Mouse (Mus musculus) heart, embryonic 15.5 days (tissue): ENCODE data around the gene Akain1. TPM values are rescaled to one million over a fixed set of nuclear protein-coding genes. Genes with fewer than 3 reads are reported as not detected.

Experiments
- ATAC-seq: fragments of 200-750 bp; cut with Nextera tagmentation; replicated peaks from 2 replicates; pipeline ENCODE4 v1.8.0; 2017; ENCODE audit warnings: low read depth, moderate TSS enrichment; ENCODE audit not compliant: insufficient number of reproducible peaks, insufficient read depth, low FRiP score
- H3K27ac ChIP-seq: fragments of 300-500 bp; sonication (generic); 2 replicates; pipeline ENCODE4 v1.5.1; 2015; ENCODE audit warnings: mild to moderate bottlenecking, inconsistent platforms
- H3K27me3 ChIP-seq: fragments of 300-500 bp; sonication (generic); 2 replicates; pipeline ENCODE4 v1.6.1; 2015; ENCODE audit warnings: inconsistent platforms
- H3K36me3 ChIP-seq: fragments of 300-500 bp; sonication (generic); 2 replicates; pipeline ENCODE4 v1.6.1; 2015; ENCODE audit warnings: mild to moderate bottlenecking, inconsistent platforms
- H3K4me1 ChIP-seq: fragments of 300-500 bp; sonication (generic); replicated peaks from 2 replicates; pipeline ENCODE4 v1.6.1; 2015; ENCODE audit warnings: inconsistent platforms
- H3K4me2 ChIP-seq: fragments of 300-500 bp; sonication (generic); 2 replicates; pipeline ENCODE4 v1.6.1; 2015; ENCODE audit warnings: inconsistent platforms, mild to moderate bottlenecking, moderate library complexity
- H3K4me3 ChIP-seq: fragments of 300-500 bp; sonication (generic); 2 replicates; pipeline ENCODE4 v1.5.1; 2015; ENCODE audit warnings: mild to moderate bottlenecking, inconsistent platforms
- H3K9ac ChIP-seq: fragments of 300-500 bp; sonication (generic); 2 replicates; pipeline ENCODE4 v1.6.1; 2015; ENCODE audit warnings: mild to moderate bottlenecking, inconsistent platforms
- H3K9me3 ChIP-seq: fragments of 300-500 bp; sonication (generic); replicated peaks from 2 replicates; pipeline ENCODE4 v1.6.1; 2016; ENCODE audit warnings: inconsistent platforms
- WGBS: fragments of 180-500 bp; shearing (Covaris S2); methylation state at CpG from one replicate; pipeline ENCODE4 v1.1.7; 2015; ENCODE audit warnings: mixed read lengths; 5-methylcytosine and 5-hydroxymethylcytosine counted together
- polyA plus RNA-seq: library from polyadenylated mRNA; unstranded; fragments of >200 nt; fragmentation: Nextera tagmentation; extraction: Ambion mirVana; gene quantifications from 2 replicates; pipeline ENCODE4 v1.2.1, GENCODE M21; 2015

Akain1 gene
- polyA plus RNA-seq, 1 experiment from 2014 or later: not detected

DNA sequence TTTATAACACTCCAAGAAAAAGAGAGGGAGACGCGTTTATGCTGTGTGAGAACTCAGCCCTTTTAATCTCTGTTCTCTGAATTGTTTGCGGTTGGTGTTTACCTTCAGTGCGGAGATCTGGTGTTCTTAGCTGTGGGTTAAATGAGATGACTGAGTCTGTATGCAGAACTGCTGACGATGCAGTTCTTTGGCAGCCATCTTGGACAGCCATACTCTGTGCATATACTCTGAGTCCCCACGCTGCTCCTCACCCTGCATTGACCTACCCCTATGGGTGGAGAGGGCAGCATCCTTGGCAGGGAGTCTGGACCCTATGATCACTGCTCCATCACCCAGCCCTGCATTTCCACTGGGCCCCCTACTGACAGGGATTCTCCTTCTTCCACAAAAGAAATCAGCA is 48.8 kb downstream of the Akain1 start:
- Histone ChIP-seq H3K4me2 (no peak overlapping the region), H3K36me3 (no peaks in the 10 kb centered on the region), H3K27ac (no peak overlapping the region), H3K9me3 (no peaks in the 10 kb centered on the region), H3K9ac (no peak overlapping the region), H3K4me1 (no peaks in the 10 kb centered on the region), H3K4me3 (no peak overlapping the region), H3K27me3 (no peaks in the 10 kb centered on the region)
- 88% methylated on average over 6 of the region's 6 CpGs for WGBS
- ATAC-seq: no peak

- Histone ChIP-seq H3K9me3 (no peaks in the 10 kb centered on the region), H3K4me2 (no peak overlapping the region), H3K36me3 (no peaks in the 10 kb centered on the region), H3K4me1 (no peaks in the 10 kb centered on the region), H3K27me3 (no peaks in the 10 kb centered on the region), H3K27ac (no peak overlapping the region), H3K9ac (no peak overlapping the region), H3K4me3 (no peak overlapping the region)
- WGBS: 87% methylated on average over 5 of the region's 5 CpGs
- no peak for ATAC-seq
Measured at GRCm38 (mm10) chr17:69488826-69489225, 49.7 kb downstream of the Akain1 start.

DNA sequence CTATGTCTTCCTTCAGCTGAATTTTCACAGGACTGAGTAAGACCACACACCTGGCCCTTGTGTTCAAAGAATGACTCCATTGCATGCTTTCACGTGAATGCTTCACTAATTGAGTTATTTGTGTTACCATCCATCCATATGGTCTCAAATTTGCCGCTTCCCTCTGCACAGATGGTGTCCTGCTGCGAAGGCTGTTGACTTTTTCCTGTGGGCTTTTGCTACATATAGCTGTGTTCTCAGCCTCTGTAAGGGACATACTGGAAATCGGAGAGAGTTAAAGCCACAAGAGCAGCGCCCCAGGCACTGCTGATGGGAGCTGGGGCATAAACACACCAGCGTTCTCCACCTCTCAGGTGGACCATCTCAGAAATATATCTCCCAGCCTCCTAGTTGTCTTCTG is 53.2 kb downstream of the Akain1 start:
- Histone ChIP-seq H3K27ac (no peak overlapping the region), H3K9ac (no peak overlapping the region), H3K4me3 (no peak overlapping the region), H3K9me3 (no peaks in the 10 kb centered on the region), H3K4me2 (no peak overlapping the region), H3K27me3 (no peaks in the 10 kb centered on the region), H3K4me1 (no peaks in the 10 kb centered on the region), H3K36me3 (no peaks in the 10 kb centered on the region)
- ATAC-seq: no peak
- WGBS: 80% methylated on average over 6 of the region's 6 CpGs

DNA sequence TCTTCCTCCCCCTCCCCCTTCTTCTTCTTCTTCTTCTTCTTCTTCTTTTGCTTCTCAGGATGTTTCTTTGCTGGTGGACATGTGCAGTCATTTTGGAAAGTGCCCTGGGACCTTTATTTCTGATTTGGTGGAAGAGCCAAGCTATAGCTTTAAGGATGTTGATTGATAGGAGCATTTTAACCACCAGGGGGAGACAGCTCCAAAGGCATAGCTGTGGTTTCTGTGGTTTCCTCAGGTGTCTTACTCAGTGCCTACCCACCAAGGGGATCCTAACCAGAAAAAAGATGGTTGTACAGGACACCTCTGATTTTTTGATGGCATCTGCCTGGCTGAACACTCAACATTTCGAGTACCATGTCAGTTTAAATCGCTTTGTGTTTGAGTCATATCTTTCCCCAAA is 56.4 kb downstream of the Akain1 start:
- no peak overlapping the region for H3K4me3 ChIP-seq
- no peaks in the 10 kb centered on the region for H3K9me3 ChIP-seq
- H3K4me2 ChIP-seq: no peak overlapping the region
- no peaks in the 10 kb centered on the region for H3K36me3 ChIP-seq
- no peak overlapping the region for H3K9ac ChIP-seq
- no peaks in the 10 kb centered on the region for H3K27me3 ChIP-seq
- H3K27ac ChIP-seq: no peak overlapping the region
- WGBS: 39% methylated on average over 2 of the region's 2 CpGs
- no peak for ATAC-seq
- no peaks in the 10 kb centered on the region for H3K4me1 ChIP-seq

GRCm38 (mm10) chr17:69496125-69496524 is 57.0 kb downstream of the Akain1 start:
- no peaks in the 10 kb centered on the region for H3K9me3 ChIP-seq
- no peak for ATAC-seq
- H3K4me2 ChIP-seq: no peak overlapping the region
- no peak overlapping the region for H3K9ac ChIP-seq
- H3K36me3 ChIP-seq: no peaks in the 10 kb centered on the region
- no peaks in the 10 kb centered on the region for H3K27me3 ChIP-seq
- no peaks in the 10 kb centered on the region for H3K4me1 ChIP-seq
- H3K27ac ChIP-seq: no peak overlapping the region
- no peak overlapping the region for H3K4me3 ChIP-seq
- 76% methylated on average over 3 of the region's 3 CpGs for WGBS

DNA sequence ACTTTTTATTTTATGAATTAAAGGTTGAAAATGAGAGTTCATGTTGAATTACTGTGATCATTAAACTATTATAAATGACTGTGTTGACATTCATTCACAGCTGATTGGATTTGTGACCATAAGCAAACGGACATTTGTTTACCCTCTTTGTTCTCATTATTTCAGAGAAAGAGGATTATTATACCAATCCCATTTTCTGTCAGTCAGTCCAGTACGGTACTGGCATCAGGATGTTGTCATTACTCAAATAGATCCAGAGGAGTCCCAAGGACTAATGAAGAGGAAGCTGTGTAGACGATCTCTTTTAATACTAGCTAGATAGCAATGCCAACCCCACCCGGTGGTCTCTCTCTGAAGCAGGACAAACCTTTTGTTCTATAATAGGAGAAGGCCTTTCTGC is 58.2 kb downstream of the Akain1 start:
- no peaks in the 10 kb centered on the region for H3K27me3 ChIP-seq
- no peak for ATAC-seq
- 73% methylated on average over 4 of the region's 4 CpGs for WGBS
- H3K9ac ChIP-seq: no peak overlapping the region
- H3K4me1 ChIP-seq: no peaks in the 10 kb centered on the region
- H3K36me3 ChIP-seq: no peaks in the 10 kb centered on the region
- H3K27ac ChIP-seq: no peak overlapping the region
- no peak overlapping the region for H3K4me3 ChIP-seq
- no peak overlapping the region for H3K4me2 ChIP-seq
- no peaks in the 10 kb centered on the region for H3K9me3 ChIP-seq

GRCm38 (mm10) chr17:69498913-69499312 is 59.8 kb downstream of the Akain1 start:
- H3K9ac ChIP-seq: no peak overlapping the region
- H3K27ac ChIP-seq: no peak overlapping the region
- no peak overlapping the region for H3K4me2 ChIP-seq
- H3K4me1 ChIP-seq: no peaks in the 10 kb centered on the region
- H3K36me3 ChIP-seq: no peaks in the 10 kb centered on the region
- ATAC-seq: no peak
- no peaks in the 10 kb centered on the region for H3K9me3 ChIP-seq
- H3K27me3 ChIP-seq: no peaks in the 10 kb centered on the region
- no peak overlapping the region for H3K4me3 ChIP-seq
- 37% methylated on average over 2 of the region's 2 CpGs for WGBS

GRCm38 (mm10) chr17:69499441-69499840 is 60.3 kb downstream of the Akain1 start:
- no peaks in the 10 kb centered on the region for H3K36me3 ChIP-seq
- H3K27ac ChIP-seq: no peak overlapping the region
- H3K4me1 ChIP-seq: no peaks in the 10 kb centered on the region
- H3K4me2 ChIP-seq: no peak overlapping the region
- H3K9me3 ChIP-seq: no peaks in the 10 kb centered on the region
- H3K9ac ChIP-seq: no peak overlapping the region
- H3K4me3 ChIP-seq: no peak overlapping the region
- 39% methylated on average over 5 of the region's 6 CpGs for WGBS
- H3K27me3 ChIP-seq: no peaks in the 10 kb centered on the region
- ATAC-seq: no peak

- WGBS: 37% methylated on average over 3 of the region's 3 CpGs
- Histone ChIP-seq H3K9ac (no peak overlapping the region), H3K4me1 (no peaks in the 10 kb centered on the region), H3K27ac (no peak overlapping the region), H3K9me3 (no peaks in the 10 kb centered on the region), H3K4me3 (no peak overlapping the region), H3K27me3 (no peaks in the 10 kb centered on the region), H3K4me2 (no peak overlapping the region), H3K36me3 (no peaks in the 10 kb centered on the region)
- no peak for ATAC-seq
Measured at GRCm38 (mm10) chr17:69506070-69506469, 66.9 kb downstream of the Akain1 start.

DNA sequence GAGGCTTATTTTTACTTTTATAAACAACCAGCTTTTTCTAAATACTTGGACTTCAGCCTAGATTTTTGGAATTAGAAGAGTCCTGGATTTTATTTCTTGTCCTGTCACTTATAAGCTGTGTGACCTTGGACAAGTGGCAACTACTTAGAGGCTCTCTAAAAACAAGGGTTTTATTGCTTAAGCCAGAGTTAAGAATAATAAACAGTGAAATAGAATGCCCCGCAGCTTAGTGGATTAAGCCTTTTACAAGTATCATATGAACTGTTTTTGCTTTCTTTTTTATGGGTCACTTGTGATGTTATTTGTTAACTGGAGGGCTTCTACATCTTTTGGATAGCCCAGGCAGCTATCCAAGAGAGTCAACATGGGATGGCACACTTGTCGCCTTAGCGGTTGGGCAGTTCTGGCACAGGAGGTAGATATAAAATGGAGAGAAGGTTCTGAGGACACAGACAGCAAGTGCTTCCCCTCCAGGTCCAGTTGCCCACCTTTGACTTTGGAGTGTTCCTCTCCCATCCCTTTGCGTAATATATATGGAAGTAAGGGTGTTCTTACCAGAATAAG is 77.3 kb downstream of the Akain1 start:
- H3K4me3 ChIP-seq: no peak overlapping the region
- H3K4me2 ChIP-seq: no peak overlapping the region
- no peak overlapping the region for H3K9ac ChIP-seq
- H3K9me3 ChIP-seq: no peaks in the 10 kb centered on the region
- H3K4me1 ChIP-seq: no peaks in the 10 kb centered on the region
- ATAC-seq: no peak
- WGBS: 74% methylated on average over 4 of the region's 4 CpGs
- no peak overlapping the region for H3K27ac ChIP-seq
- H3K36me3 ChIP-seq: no peaks in the 10 kb centered on the region
- H3K27me3 ChIP-seq: no peaks in the 10 kb centered on the region

DNA sequence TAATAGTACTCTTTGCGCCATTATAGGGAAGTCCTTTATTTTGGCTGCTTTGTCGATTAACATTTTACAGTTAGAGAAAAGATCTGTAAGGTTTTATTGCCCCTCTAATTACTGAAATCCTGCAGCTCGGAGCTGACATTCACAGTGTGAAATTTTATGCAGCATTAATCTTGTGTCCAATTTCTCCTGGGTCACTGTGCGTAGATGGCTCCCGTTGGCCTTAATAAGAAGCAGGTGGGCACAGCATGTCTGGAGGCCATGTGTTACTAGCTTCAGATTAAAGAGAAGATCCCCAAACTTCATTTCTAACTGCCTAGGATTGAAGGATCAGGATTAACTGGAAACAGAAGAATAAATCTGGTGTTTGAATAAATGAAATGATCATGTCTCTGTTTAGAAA is 92.3 kb downstream of the Akain1 start:
- no peak overlapping the region for H3K27ac ChIP-seq
- ATAC-seq: no peak
- no peak overlapping the region for H3K9ac ChIP-seq
- H3K27me3 ChIP-seq: no peaks in the 10 kb centered on the region
- no peaks in the 10 kb centered on the region for H3K36me3 ChIP-seq
- no peaks in the 10 kb centered on the region for H3K4me1 ChIP-seq
- H3K4me2 ChIP-seq: no peak overlapping the region
- H3K9me3 ChIP-seq: no peaks in the 10 kb centered on the region; the same call in 1 of the 2 replicates
- H3K4me3 ChIP-seq: no peak overlapping the region
- 77% methylated on average over 5 of the region's 5 CpGs for WGBS
